In the genomic region with DNA sequence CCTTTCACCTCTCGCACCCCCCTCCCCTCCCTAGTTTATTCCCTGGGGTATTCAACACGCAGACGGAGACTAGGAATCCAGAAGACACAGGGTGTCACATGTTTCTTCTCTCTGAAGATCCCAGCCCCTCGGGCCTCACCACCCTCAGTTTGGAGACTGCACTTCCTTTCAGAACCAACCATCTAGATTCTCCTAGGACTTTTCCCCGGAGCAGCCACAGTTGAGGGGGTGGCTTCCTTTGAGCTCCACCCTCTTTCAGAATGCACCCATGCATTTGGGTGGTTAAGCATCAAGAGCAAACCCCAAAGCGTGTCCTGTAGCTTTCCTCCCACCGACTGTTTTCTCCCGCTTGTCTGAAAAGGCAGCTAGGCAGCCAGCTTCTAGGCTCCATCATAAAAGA, we compare ENCODE assay signal across 7 mouse cellular contexts. TPM values are rescaled to one million over a fixed set of nuclear protein-coding genes. Genes with fewer than 3 reads are reported as not detected.
DNase-seq lines count a peak whose midpoint lies in the region; ATAC-seq and TF ChIP-seq lines count a peak whose summit lies in the region.

No protein-coding gene starts in this region.

- H3K4me3 ChIP-seq in lung, embryonic 16.5 days (ENCODE audit: low read length): no peak overlapping the region
- H3K4me3 ChIP-seq in embryonic facial prominence, embryonic 15.5 days (replicated peaks): peak overlapping the region; percentile 65
- peak overlapping the region; percentile 77 for H3K4me3 ChIP-seq in left cerebral cortex, adult 2 months

- no peak overlapping the region for H3K27ac ChIP-seq in lung, embryonic 16.5 days (ENCODE audit: low read length)
- no peak overlapping the region for H3K27ac ChIP-seq in embryonic facial prominence, embryonic 15.5 days (replicated peaks)
- H3K27ac ChIP-seq in left cerebral cortex, adult 2 months: peak overlapping the region; percentile 95

- no peaks in the 10 kb centered on the region for H3K36me3 ChIP-seq in lung, embryonic 16.5 days (ENCODE audit: control insufficient read depth, insufficient read depth, low read length)
- no peaks in the 10 kb centered on the region for H3K36me3 ChIP-seq in embryonic facial prominence, embryonic 15.5 days

- H3K9me3 ChIP-seq in lung, embryonic 16.5 days (ENCODE audit: control insufficient read depth, low read length): no peaks in the 10 kb centered on the region
- H3K9me3 ChIP-seq in embryonic facial prominence, embryonic 15.5 days (replicated peaks): no peaks in the 10 kb centered on the region

- intact Hi-C loops in left cerebral cortex, adult 2 months (cut with DNase I): no loop called here

- H3K4me1 ChIP-seq in lung, embryonic 16.5 days (replicated peaks; ENCODE audit: control insufficient read depth, insufficient read depth, low read length): peaks cover 7% of the 10 kb centered on the region
- H3K4me1 ChIP-seq in embryonic facial prominence, embryonic 15.5 days: peaks cover 48% of the 10 kb centered on the region

- no peak for TF ChIP-seq CTCF in left cerebral cortex, adult 2 months (IDR thresholded peaks at IDR 0.05)

- peaks cover 76% of the 10 kb centered on the region for H3K27me3 ChIP-seq in lung, embryonic 16.5 days (ENCODE audit: control insufficient read depth, insufficient read depth, low read depth, low read length)
- peaks cover 75% of the 10 kb centered on the region for H3K27me3 ChIP-seq in embryonic facial prominence, embryonic 15.5 days

- no peak overlapping the region for H3K9ac ChIP-seq in lung, embryonic 16.5 days (ENCODE audit: low read length)
- H3K9ac ChIP-seq in embryonic facial prominence, embryonic 15.5 days: no peak overlapping the region

- no peak for ATAC-seq in lung, embryonic 16.5 days (ENCODE audit: low read depth)
- no peak for ATAC-seq in embryonic facial prominence, embryonic 15.5 days (ENCODE audit: insufficient number of reproducible peaks, low FRiP score, low TSS enrichment, low read depth)
- ATAC-seq in granulocyte monocyte progenitor cell, adult 5-6 weeks (replicated peaks; ENCODE audit: poor library complexity, severe bottlenecking): no peak

- no peak for DNase-seq in lung, adult 18-20 months
- peak; percentile 53 to 54 for DNase-seq in left cerebral cortex, adult 2 months (ENCODE audit: extremely low spot score in 1 of 2, low spot score in 2 of 2)
- peak; percentile 50 for DNase-seq in right cerebral cortex, postnatal 14 days
- no peak for DNase-seq in urinary bladder, postnatal 10 days (ENCODE audit: low spot score)

- WGBS in lung, embryonic 16.5 days: 9% methylated on average over 8 of the region's 8 CpGs
- WGBS in embryonic facial prominence, embryonic 15.5 days: 7% methylated on average over 8 of the region's 8 CpGs

- H3K4me2 ChIP-seq in lung, embryonic 16.5 days (ENCODE audit: low read depth, low read length): peak overlapping the region; percentile 100; the same call in 1 of the 2 replicates
- peak overlapping the region; percentile 100 for H3K4me2 ChIP-seq in embryonic facial prominence, embryonic 15.5 days (replicated peaks)

RNA-seq across cellular contexts. Expression of a gene that starts 1.6 kb away (rescaled TPM):
- 0.68 and 0.88 TPM in 2 replicates for polyA plus RNA-seq in lung, embryonic 16.5 days (2015; fragmentation: Nextera tagmentation; extraction: Ambion mirVana)
- 11.3 and 13.7 TPM in 2 replicates for polyA plus RNA-seq in embryonic facial prominence, embryonic 15.5 days (2015; fragmentation: Nextera tagmentation; extraction: Ambion mirVana)
- 100 to 1,000 TPM; 176 to 191 TPM for total RNA-seq in left cerebral cortex, adult 2 months (2021)
- total RNA-seq in granulocyte monocyte progenitor cell, adult 5-6 weeks (2014; fragmentation: Nextera tagmentation): not detected in 2 replicates
- not detected in 2 replicates for total RNA-seq in granulocyte monocyte progenitor cell, adult 5-6 weeks (2017)

RNA-seq across cellular contexts. Expression of a gene that starts 10.9 kb away (rescaled TPM):
- 14.0 and 14.3 TPM in 2 replicates for polyA plus RNA-seq in lung, embryonic 16.5 days (2015; fragmentation: Nextera tagmentation; extraction: Ambion mirVana)
- 18.2 and 19.2 TPM in 2 replicates for polyA plus RNA-seq in embryonic facial prominence, embryonic 15.5 days (2015; fragmentation: Nextera tagmentation; extraction: Ambion mirVana)
- total RNA-seq in left cerebral cortex, adult 2 months (2021): 10 to 100 TPM; 48.2 to 50.6 TPM
- 75.9 and 87.6 TPM in 2 replicates for total RNA-seq in granulocyte monocyte progenitor cell, adult 5-6 weeks (2014; fragmentation: Nextera tagmentation)
- total RNA-seq in granulocyte monocyte progenitor cell, adult 5-6 weeks (2017): 24.3 and 31.9 TPM in 2 replicates

RNA-seq across cellular contexts. Expression of a gene that starts 32.7 kb away (rescaled TPM):
- polyA plus RNA-seq in lung, embryonic 16.5 days (2015; fragmentation: Nextera tagmentation; extraction: Ambion mirVana): 138 and 153 TPM in 2 replicates
- 144 and 150 TPM in 2 replicates for polyA plus RNA-seq in embryonic facial prominence, embryonic 15.5 days (2015; fragmentation: Nextera tagmentation; extraction: Ambion mirVana)
- 100 to 1,000 TPM; 148 to 156 TPM for total RNA-seq in left cerebral cortex, adult 2 months (2021)
- 96.6 and 112 TPM in 2 replicates for total RNA-seq in granulocyte monocyte progenitor cell, adult 5-6 weeks (2014; fragmentation: Nextera tagmentation)
- 48.8 and 52.0 TPM in 2 replicates for total RNA-seq in granulocyte monocyte progenitor cell, adult 5-6 weeks (2017)

RNA-seq across cellular contexts. Expression of a gene that starts 41.5 kb away (rescaled TPM):
- polyA plus RNA-seq in lung, embryonic 16.5 days (2015; fragmentation: Nextera tagmentation; extraction: Ambion mirVana): 141 and 142 TPM in 2 replicates
- polyA plus RNA-seq in embryonic facial prominence, embryonic 15.5 days (2015; fragmentation: Nextera tagmentation; extraction: Ambion mirVana): 154 TPM in 2 replicates
- total RNA-seq in left cerebral cortex, adult 2 months (2021): 10 to 100 TPM; 49.5 to 56.6 TPM
- total RNA-seq in granulocyte monocyte progenitor cell, adult 5-6 weeks (2014; fragmentation: Nextera tagmentation): 49.2 and 55.8 TPM in 2 replicates
- total RNA-seq in granulocyte monocyte progenitor cell, adult 5-6 weeks (2017): 34.7 and 40.2 TPM in 2 replicates

RNA-seq across cellular contexts. Expression of a gene that starts 51.4 kb away (rescaled TPM):
- 12.9 and 16.4 TPM in 2 replicates for polyA plus RNA-seq in lung, embryonic 16.5 days (2015; fragmentation: Nextera tagmentation; extraction: Ambion mirVana)
- polyA plus RNA-seq in embryonic facial prominence, embryonic 15.5 days (2015; fragmentation: Nextera tagmentation; extraction: Ambion mirVana): 12.5 and 18.4 TPM in 2 replicates
- total RNA-seq in left cerebral cortex, adult 2 months (2021): 10 to 100 TPM; 12.2 to 18.4 TPM
- total RNA-seq in granulocyte monocyte progenitor cell, adult 5-6 weeks (2014; fragmentation: Nextera tagmentation): 10.6 and 17.5 TPM in 2 replicates
- 1.3 and 3.9 TPM in 2 replicates for total RNA-seq in granulocyte monocyte progenitor cell, adult 5-6 weeks (2017)

Comparison
In these comparisons a context has a peak if more than half of its experiments do, and no peak if none do; other contexts are left out.
1. DNase-seq: peak in left cerebral cortex, adult 2 months (2 of 2) and right cerebral cortex, postnatal 14 days (single experiment); none in lung, adult 18-20 months (0 of 2) and urinary bladder, postnatal 10 days (single experiment).
2. RNA of a gene that starts 1.6 kb away (total RNA-seq): 176 to 191 TPM in left cerebral cortex, adult 2 months; not detected in granulocyte monocyte progenitor cell, adult 5-6 weeks; every median in the first group is over 100 times any median in the second.